Mouse (Mus musculus) ovary, postnatal 14 days (tissue): ENCODE measurements around the gene Tdpoz4.
"Not testable (repeated sequence)": the region's sequence is repeated elsewhere in the genome, so short reads cannot be mapped to it uniquely, and the experiment has no call there.

Experiments used
- DNase-seq: peaks from one replicate; pipeline ENCODE4 v3.0.0; 2022; ENCODE audit warnings: low spot score

The Tdpoz4 gene

GRCm38 (mm10) chr3:93796098-93796497 lies at the start of gene Tdpoz4:
TSS of gene Tdpoz4 (plus strand) at chr3:93796398.
- DNase-seq = not testable (repeated sequence)

- DNase-seq = not testable (repeated sequence)
Observed at GRCm38 (mm10) chr3:93754022-93754421, 42.2 kb upstream of the Tdpoz4 start.

GRCm38 (mm10) chr3:93772700-93773099 lies 23.5 kb upstream of the Tdpoz4 start, which contains the start of gene Gm5773:
TSS of gene Gm5773 (plus strand) at chr3:93773000.
- DNase-seq = not testable (repeated sequence)

- not testable (repeated sequence) for DNase-seq
Observed at GRCm38 (mm10) chr3:93813341-93813740, 17.1 kb downstream of the Tdpoz4 start.

DNA sequence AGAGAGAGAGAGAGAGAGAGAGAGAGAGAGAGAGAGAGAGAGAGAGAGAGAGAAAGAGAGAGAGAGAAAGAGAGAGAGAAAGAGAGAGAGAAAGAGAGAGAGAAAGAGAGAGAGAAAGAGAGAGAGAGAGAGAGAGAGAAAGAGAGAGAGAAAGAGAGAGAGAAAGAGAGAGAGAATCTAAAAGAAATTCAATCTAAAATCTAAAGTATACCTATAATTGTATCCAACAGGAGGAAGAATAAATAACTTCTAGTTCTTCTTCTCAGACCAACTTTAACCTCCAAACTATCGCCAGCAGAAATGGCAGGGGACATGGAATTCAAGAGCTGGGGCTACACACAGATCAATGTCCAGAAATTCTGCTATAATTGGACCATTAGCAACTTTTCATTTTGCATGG lies 29.5 kb downstream of the Tdpoz4 start, which contains the start of gene Tdpoz3:
Tdpoz3 (plus strand) TSS at position 301 of the 400 bp plus-strand sequence.
- not testable (repeated sequence) for DNase-seq
